Mouse (Mus musculus): ENCODE measurements around the gene Soga1. TPM values are rescaled to one million over a fixed set of nuclear protein-coding genes. Genes with fewer than 3 reads are reported as not detected.
A peak's percentile ranks its signal among the peaks of the same experiment; 100 is the strongest.

Soga1 gene
- polyA plus RNA-seq, 1 experiment from 2014 or later, result 5.9 TPM

- Histone ChIP-seq H3K4me1 (ENCODE audit: control insufficient read depth, insufficient read depth, low read length) (no peaks in the 10 kb centered on the region), H3K9me3 (replicated peaks; ENCODE audit: control insufficient read depth, low read length) (0 out of 2 replicates have a peak, but pooled peaks cover 7% of the 10 kb centered on the region), H3K27ac (ENCODE audit: low read depth, low read length) (no peak overlapping the region), H3K4me3 (ENCODE audit: low read depth, low read length) (no peak overlapping the region), H3K27me3 (replicated peaks; ENCODE audit: control insufficient read depth, insufficient read depth, low read length) (no peaks in the 10 kb centered on the region), H3K4me2 (ENCODE audit: low read length) (no peak overlapping the region), H3K36me3 (ENCODE audit: control insufficient read depth, insufficient read depth, low read length) (peaks cover 89% of the 10 kb centered on the region), H3K9ac (ENCODE audit: low read length) (no peak overlapping the region)
- DNase-seq (ENCODE audit: low spot score) (no peak), ATAC-seq (no peak)
- WGBS, result 98% methylated on average over 4 of the region's 4 CpGs
These were observed 50.8 kb downstream of the Soga1 start for GRCm38 (mm10) chr2:157028261-157028660.

GRCm38 (mm10) chr2:157027106-157028008 is 51.7 kb downstream of the Soga1 start:
- DNase-seq (ENCODE audit: low spot score), result peak; percentile 41
- 87% methylated on average over 21 of the region's 21 CpGs for WGBS
- no peak overlapping the region for H3K27ac ChIP-seq (ENCODE audit: low read depth, low read length)
- H3K9ac ChIP-seq (ENCODE audit: low read length), result no peak overlapping the region
- H3K27me3 ChIP-seq (replicated peaks; ENCODE audit: control insufficient read depth, insufficient read depth, low read length), result no peaks in the 10 kb centered on the region
- no peaks in the 10 kb centered on the region for H3K4me1 ChIP-seq (ENCODE audit: control insufficient read depth, insufficient read depth, low read length)
- H3K4me2 ChIP-seq (ENCODE audit: low read length), result no peak overlapping the region
- peaks cover 92% of the 10 kb centered on the region for H3K36me3 ChIP-seq (ENCODE audit: control insufficient read depth, insufficient read depth, low read length)
- H3K9me3 ChIP-seq (replicated peaks; ENCODE audit: control insufficient read depth, low read length), result 0 out of 2 replicates have a peak, but pooled peaks cover 7% of the 10 kb centered on the region
- ATAC-seq, result no peak
- H3K4me3 ChIP-seq (ENCODE audit: low read depth, low read length), result no peak overlapping the region

- Histone ChIP-seq H3K27me3 (replicated peaks; ENCODE audit: control insufficient read depth, insufficient read depth, low read length) (no peaks in the 10 kb centered on the region), H3K4me1 (ENCODE audit: control insufficient read depth, insufficient read depth, low read length) (no peaks in the 10 kb centered on the region), H3K4me2 (ENCODE audit: low read length) (no peak overlapping the region), H3K4me3 (ENCODE audit: low read depth, low read length) (no peak overlapping the region), H3K9ac (ENCODE audit: low read length) (no peak overlapping the region), H3K9me3 (replicated peaks; ENCODE audit: control insufficient read depth, low read length) (0 out of 2 replicates have a peak, but pooled peaks cover 7% of the 10 kb centered on the region), H3K27ac (ENCODE audit: low read depth, low read length) (no peak overlapping the region), H3K36me3 (ENCODE audit: control insufficient read depth, insufficient read depth, low read length) (peaks cover 99% of the 10 kb centered on the region)
- 95% methylated on average over 16 of the region's 16 CpGs for WGBS
- no peak for ATAC-seq
- no peak for DNase-seq (ENCODE audit: low spot score)
These were observed 57.9 kb downstream of the Soga1 start for GRCm38 (mm10) chr2:157021156-157021555.

GRCm38 (mm10) chr2:157019228-157019627 is 59.8 kb downstream of the Soga1 start:
- Histone ChIP-seq H3K27me3 (replicated peaks; ENCODE audit: control insufficient read depth, insufficient read depth, low read length) (no peaks in the 10 kb centered on the region), H3K4me2 (ENCODE audit: low read length) (no peak overlapping the region), H3K9ac (ENCODE audit: low read length) (no peak overlapping the region), H3K36me3 (ENCODE audit: control insufficient read depth, insufficient read depth, low read length) (peaks cover 100% of the 10 kb centered on the region), H3K27ac (ENCODE audit: low read depth, low read length) (no peak overlapping the region), H3K9me3 (replicated peaks; ENCODE audit: control insufficient read depth, low read length) (no peaks in the 10 kb centered on the region), H3K4me1 (ENCODE audit: control insufficient read depth, insufficient read depth, low read length) (no peaks in the 10 kb centered on the region), H3K4me3 (ENCODE audit: low read depth, low read length) (no peak overlapping the region)
- no peak for ATAC-seq
- DNase-seq (ENCODE audit: low spot score), result no peak
- 83% methylated on average over 4 of the region's 4 CpGs for WGBS

- Histone ChIP-seq H3K4me2 (ENCODE audit: low read length) (no peak overlapping the region), H3K9ac (ENCODE audit: low read length) (no peak overlapping the region), H3K27ac (ENCODE audit: low read depth, low read length) (no peak overlapping the region), H3K4me3 (ENCODE audit: low read depth, low read length) (no peak overlapping the region), H3K36me3 (ENCODE audit: control insufficient read depth, insufficient read depth, low read length) (peaks cover 90% of the 10 kb centered on the region), H3K27me3 (replicated peaks; ENCODE audit: control insufficient read depth, insufficient read depth, low read length) (no peaks in the 10 kb centered on the region), H3K4me1 (ENCODE audit: control insufficient read depth, insufficient read depth, low read length) (no peaks in the 10 kb centered on the region), H3K9me3 (replicated peaks; ENCODE audit: control insufficient read depth, low read length) (no peaks in the 10 kb centered on the region)
- no peak for DNase-seq (ENCODE audit: low spot score)
- WGBS, result 84% methylated on average over 18 of the region's 18 CpGs
- no peak for ATAC-seq
These were observed 62.4 kb downstream of the Soga1 start for GRCm38 (mm10) chr2:157016529-157017270.

GRCm38 (mm10) chr2:157012341-157012740 is 66.7 kb downstream of the Soga1 start:
- DNase-seq (ENCODE audit: low spot score) (no peak), ATAC-seq (no peak)
- H3K4me2 ChIP-seq (ENCODE audit: low read length), result no peak overlapping the region
- no peak overlapping the region for H3K9ac ChIP-seq (ENCODE audit: low read length)
- no peak overlapping the region for H3K4me3 ChIP-seq (ENCODE audit: low read depth, low read length)
- H3K4me1 ChIP-seq (ENCODE audit: control insufficient read depth, insufficient read depth, low read length), result peaks cover 2% of the 10 kb centered on the region; the same call in 1 of the 2 replicates
- no peak overlapping the region for H3K27ac ChIP-seq (ENCODE audit: low read depth, low read length)
- no peaks in the 10 kb centered on the region for H3K9me3 ChIP-seq (replicated peaks; ENCODE audit: control insufficient read depth, low read length)
- peaks cover 46% of the 10 kb centered on the region for H3K36me3 ChIP-seq (ENCODE audit: control insufficient read depth, insufficient read depth, low read length)
- 96% methylated on average over 6 of the region's 6 CpGs for WGBS
- H3K27me3 ChIP-seq (replicated peaks; ENCODE audit: control insufficient read depth, insufficient read depth, low read length), result no peaks in the 10 kb centered on the region

- no peak overlapping the region for H3K4me3 ChIP-seq (ENCODE audit: low read depth, low read length)
- H3K9ac ChIP-seq (ENCODE audit: low read length), result no peak overlapping the region
- no peaks in the 10 kb centered on the region for H3K9me3 ChIP-seq (replicated peaks; ENCODE audit: control insufficient read depth, low read length)
- no peak for DNase-seq (ENCODE audit: low spot score)
- H3K4me1 ChIP-seq (ENCODE audit: control insufficient read depth, insufficient read depth, low read length), result peaks cover 10% of the 10 kb centered on the region; the same call in 1 of the 2 replicates
- no peak for ATAC-seq
- no peak overlapping the region for H3K27ac ChIP-seq (ENCODE audit: low read depth, low read length)
- H3K36me3 ChIP-seq (ENCODE audit: control insufficient read depth, insufficient read depth, low read length), result peaks cover 31% of the 10 kb centered on the region
- WGBS, result 72% methylated on average over 11 of the region's 11 CpGs
- H3K4me2 ChIP-seq (ENCODE audit: low read length), result no peak overlapping the region
- H3K27me3 ChIP-seq (replicated peaks; ENCODE audit: control insufficient read depth, insufficient read depth, low read length), result no peaks in the 10 kb centered on the region
These were observed 68.3 kb downstream of the Soga1 start for GRCm38 (mm10) chr2:157010634-157011310.

- no peak for DNase-seq (ENCODE audit: low spot score)
- ATAC-seq, result no peak
These were observed 68.9 kb downstream of the Soga1 start for GRCm38 (mm10) chr2:157010121-157010520.

More at GRCm38 (mm10) chr2:157010121-157010520, 68.9 kb downstream of the Soga1 start:
- H3K27me3 ChIP-seq (replicated peaks; ENCODE audit: control insufficient read depth, insufficient read depth, low read length), result no peaks in the 10 kb centered on the region
- H3K36me3 ChIP-seq (ENCODE audit: control insufficient read depth, insufficient read depth, low read length), result peaks cover 25% of the 10 kb centered on the region
- H3K4me1 ChIP-seq (ENCODE audit: control insufficient read depth, insufficient read depth, low read length), result peaks cover 10% of the 10 kb centered on the region; the same call in 1 of the 2 replicates
- H3K9me3 ChIP-seq (replicated peaks; ENCODE audit: control insufficient read depth, low read length), result no peaks in the 10 kb centered on the region
- H3K4me3 ChIP-seq (ENCODE audit: low read depth, low read length), result no peak overlapping the region
- no peak overlapping the region for H3K9ac ChIP-seq (ENCODE audit: low read length)
- no peak overlapping the region for H3K4me2 ChIP-seq (ENCODE audit: low read length)
- H3K27ac ChIP-seq (ENCODE audit: low read depth, low read length), result no peak overlapping the region
